12 mouse cellular contexts compared by ENCODE assay signal in the genomic region with DNA sequence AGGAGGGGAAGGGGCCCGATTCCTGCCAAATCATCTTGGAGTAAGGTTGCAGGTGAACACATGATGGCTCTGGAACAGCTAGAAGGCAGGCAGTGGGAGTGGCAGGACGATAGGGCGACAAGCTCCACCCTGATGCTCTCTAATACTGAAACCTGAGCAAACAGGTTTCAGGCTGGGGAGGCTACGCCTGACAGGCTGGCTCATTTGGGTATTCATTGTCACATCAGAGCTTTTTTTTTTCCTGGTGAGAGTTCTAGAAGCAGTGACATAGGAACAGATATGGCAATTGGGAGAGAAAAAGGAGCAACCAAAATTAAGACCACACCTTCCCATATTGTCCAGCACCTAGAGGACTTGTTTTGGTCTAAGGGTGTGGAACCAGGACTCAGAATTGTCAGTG. TPM values are rescaled to one million over a fixed set of nuclear protein-coding genes. Genes with fewer than 3 reads are reported as not detected.
"Had no signal": no experiment of that assay in that cellular context is flagged by ENCODE, and none has a peak within 500 bp of the region (broad histone marks: within the 10 kb centered on the region; RNA-seq: fewer than 3 reads in every experiment).

No protein-coding gene starts in this region.

RNA-seq across cellular contexts. Expression of gene Ly6f, which starts 18.3 kb away (rescaled TPM):
- total RNA-seq: neutrophil, adult 5-6 weeks had no signal
- polyA plus RNA-seq: neural tube, embryonic 14.5 days; neural tube, embryonic 15.5 days; small intestine, adult 2 months; spleen, adult 2 months; stomach, embryonic 14.5 days; stomach, embryonic 15.5 days; stomach, embryonic 16.5 days; stomach, postnatal 0 days; testis, adult 2 months; thymus, adult 2 months; urinary bladder, adult 2 months had no signal
